Mouse (Mus musculus) erythroblast, embryonic 14.5 days (primary cell): Measurements from ENCODE around the gene Dkk3. TPM values are rescaled to one million over a fixed set of nuclear protein-coding genes. Genes with fewer than 3 reads are reported as not detected.

Experiments
- H3K27me3 ChIP-seq: 2 replicates; pipeline ENCODE4 v1.6.1; 2012; ENCODE audit warnings: inconsistent platforms; ENCODE audit not compliant: control insufficient read depth
- H3K36me3 ChIP-seq: 2 replicates; pipeline ENCODE4 v1.6.1; 2012; ENCODE audit warnings: mild to moderate bottlenecking, inconsistent platforms; ENCODE audit not compliant: control insufficient read depth
- H3K4me1 ChIP-seq: 2 replicates; pipeline ENCODE4 v1.6.1; 2012; ENCODE audit warnings: inconsistent platforms; ENCODE audit not compliant: control insufficient read depth
- H3K4me3 ChIP-seq: replicated peaks from 2 replicates; pipeline ENCODE3; 2012; ENCODE audit warnings: moderate library complexity, mild to moderate bottlenecking, inconsistent platforms
- H3K9me3 ChIP-seq: 2 replicates; pipeline ENCODE4 v1.6.1; 2012; ENCODE audit warnings: low read length, inconsistent platforms, mixed read lengths; ENCODE audit not compliant: control insufficient read depth
- GATA1 ChIP-seq: IDR thresholded peaks from 2 replicates; pipeline ENCODE4 v1.6.1; 2012; ENCODE audit warnings: low read length, inconsistent platforms, mixed read lengths
- TAL1 ChIP-seq: IDR thresholded peaks from 3 replicates; pipeline ENCODE4 v1.6.1; 2012; ENCODE audit warnings: low read length, inconsistent platforms, mixed read lengths
- polyA plus RNA-seq: library from polyadenylated mRNA; stranded (reverse); fragments of >175 nt; gene quantifications from 2 replicates; pipeline ENCODE4 v1.2.3, GENCODE M21; 2012

Gene Dkk3
- polyA plus RNA-seq, 1 experiment, result not detected

DNA sequence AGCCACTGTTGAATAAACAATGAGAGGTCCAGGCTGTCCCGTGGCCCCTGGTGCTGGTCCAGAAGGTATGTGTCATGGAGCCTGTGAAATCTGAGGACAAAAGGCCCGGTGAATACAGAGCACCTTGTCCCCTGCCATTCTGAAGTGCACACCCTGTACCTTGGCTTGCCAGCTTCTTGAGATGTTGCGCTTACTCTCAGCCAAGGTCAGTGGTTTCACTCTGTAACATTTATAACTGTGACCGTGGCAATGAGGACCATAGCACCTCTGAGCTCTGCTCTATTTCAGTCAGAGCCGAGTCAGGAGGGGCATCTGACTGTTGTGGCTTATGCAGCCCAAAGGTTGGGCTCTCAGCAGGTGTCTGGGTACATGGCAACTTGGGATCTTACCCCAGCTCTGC lies 35.4 kb upstream of the Dkk3 start:
- H3K27me3 ChIP-seq, result no peaks in the 10 kb centered on the region
- TF ChIP-seq TAL1 (no peak), GATA1 (no peak)
- H3K36me3 ChIP-seq, result no peaks in the 10 kb centered on the region
- H3K4me3 ChIP-seq, result no peak overlapping the region
- H3K9me3 ChIP-seq, result no peaks in the 10 kb centered on the region
- H3K4me1 ChIP-seq, result no peaks in the 10 kb centered on the region

DNA sequence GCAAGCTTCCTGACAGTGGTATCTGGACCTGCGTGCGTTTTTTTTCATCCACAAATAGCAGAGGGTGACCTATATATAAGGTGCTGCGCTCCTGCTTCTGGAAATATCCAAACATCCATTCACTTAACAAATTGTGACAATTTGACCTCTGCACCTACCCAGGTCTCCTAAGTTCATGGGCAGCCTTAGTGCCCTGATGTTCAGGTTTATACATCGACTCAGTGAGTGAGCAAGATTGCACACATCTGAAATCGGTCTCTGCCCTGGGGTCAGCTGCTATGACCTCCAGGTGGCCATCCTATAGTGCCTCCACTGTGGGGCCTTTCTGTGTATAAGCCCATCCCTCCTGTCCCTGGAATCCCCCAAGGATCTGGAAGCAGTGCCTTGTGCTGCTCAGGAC lies 33.9 kb upstream of the Dkk3 start:
- Histone ChIP-seq H3K4me1 (no peaks in the 10 kb centered on the region), H3K4me3 (no peak overlapping the region), H3K9me3 (no peaks in the 10 kb centered on the region), H3K27me3 (no peaks in the 10 kb centered on the region), H3K36me3 (no peaks in the 10 kb centered on the region)
- no peak for TF ChIP-seq GATA1
- no peak for TF ChIP-seq TAL1

DNA sequence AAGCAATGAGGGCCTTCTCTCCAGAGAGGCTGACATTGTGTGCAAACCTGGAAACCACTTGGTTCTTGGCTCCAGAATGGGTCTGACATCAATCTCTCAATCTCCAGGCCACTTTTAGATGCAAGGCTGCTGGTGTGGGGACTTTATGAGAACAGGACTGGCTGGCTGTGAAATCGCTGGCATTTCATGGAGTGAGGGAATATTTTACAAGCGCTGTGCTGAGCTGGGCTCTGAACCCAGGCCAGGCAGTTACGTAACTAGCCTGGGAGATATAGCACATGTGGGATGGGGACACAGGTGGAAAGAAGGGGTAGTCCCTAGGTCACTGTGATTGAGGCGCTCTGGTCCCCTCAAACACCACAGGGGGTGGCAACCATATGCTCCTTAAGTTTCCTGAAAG lies 33.4 kb upstream of the Dkk3 start:
- Histone ChIP-seq H3K36me3 (no peaks in the 10 kb centered on the region), H3K4me3 (no peak overlapping the region), H3K4me1 (no peaks in the 10 kb centered on the region), H3K27me3 (no peaks in the 10 kb centered on the region), H3K9me3 (no peaks in the 10 kb centered on the region)
- TF ChIP-seq GATA1, result no peak
- no peak for TF ChIP-seq TAL1

DNA sequence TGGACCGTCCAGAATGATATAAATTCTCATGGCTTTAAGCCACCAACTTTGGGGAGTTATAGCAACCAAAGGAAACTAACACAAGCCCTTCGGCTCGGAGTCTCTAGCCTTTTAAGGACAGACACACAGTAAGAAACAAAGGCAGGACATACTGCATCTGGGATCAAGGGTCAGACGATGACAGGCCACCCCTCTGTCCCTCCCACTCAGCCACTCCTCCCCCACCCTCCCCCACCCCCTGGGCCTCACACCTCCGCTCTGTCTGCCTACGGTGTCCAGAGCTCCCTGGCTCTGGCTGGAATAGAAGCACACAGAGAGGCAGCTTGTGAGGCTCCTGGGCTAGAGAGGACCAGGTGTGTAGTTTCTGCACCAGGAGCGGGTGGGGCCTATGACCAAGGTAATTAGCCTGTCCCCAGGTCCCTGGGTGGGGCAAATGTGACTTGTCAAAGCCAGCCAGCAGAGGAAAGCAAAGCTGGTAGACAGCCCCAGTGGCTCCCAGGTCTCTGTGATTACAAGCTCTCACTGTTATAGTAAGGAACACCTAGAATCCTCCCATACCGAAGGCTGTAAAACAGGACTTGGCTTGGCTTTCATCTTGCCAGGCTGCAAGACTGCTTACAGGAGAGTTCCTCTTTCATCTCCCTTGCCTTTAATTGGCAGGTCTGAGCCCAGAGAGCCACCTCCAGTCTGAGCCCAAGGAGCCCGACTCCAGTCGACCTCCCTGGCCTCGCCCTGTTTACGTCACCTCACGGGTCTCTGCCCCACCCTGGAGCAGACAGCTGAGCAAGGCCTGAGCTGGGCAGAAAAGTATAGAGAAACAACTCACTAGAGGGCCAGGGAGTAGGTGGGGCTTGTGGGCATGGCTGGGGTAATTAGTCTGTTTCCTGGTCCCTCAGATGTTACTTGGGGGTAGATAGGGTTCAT lies 28.9 kb upstream of the Dkk3 start:
- H3K27me3 ChIP-seq, result no peaks in the 10 kb centered on the region
- H3K9me3 ChIP-seq, result no peaks in the 10 kb centered on the region
- H3K4me3 ChIP-seq, result no peak overlapping the region
- no peak for TF ChIP-seq GATA1
- TF ChIP-seq TAL1, result no peak
- no peaks in the 10 kb centered on the region for H3K36me3 ChIP-seq
- no peaks in the 10 kb centered on the region for H3K4me1 ChIP-seq

DNA sequence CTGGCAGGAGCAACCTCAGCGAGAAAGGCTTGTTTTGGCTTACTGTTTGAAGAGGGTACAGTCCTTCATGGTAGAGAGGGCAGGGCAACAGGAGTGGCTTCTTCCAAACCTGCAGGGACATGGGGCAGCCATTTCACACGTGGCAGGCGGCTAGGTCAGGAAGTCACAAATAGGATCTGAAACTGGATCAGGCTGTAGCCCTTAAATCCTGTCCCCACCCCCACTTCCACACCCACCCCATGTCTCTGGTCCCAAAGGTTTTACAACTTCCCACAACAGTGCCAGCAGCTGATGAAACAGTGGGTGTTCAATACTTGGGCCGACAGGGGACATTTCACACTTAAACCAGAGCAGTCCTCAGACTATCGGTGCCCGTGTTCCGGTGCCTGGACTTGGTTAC lies 28.0 kb upstream of the Dkk3 start:
- H3K36me3 ChIP-seq, result no peaks in the 10 kb centered on the region
- no peaks in the 10 kb centered on the region for H3K4me1 ChIP-seq

DNA sequence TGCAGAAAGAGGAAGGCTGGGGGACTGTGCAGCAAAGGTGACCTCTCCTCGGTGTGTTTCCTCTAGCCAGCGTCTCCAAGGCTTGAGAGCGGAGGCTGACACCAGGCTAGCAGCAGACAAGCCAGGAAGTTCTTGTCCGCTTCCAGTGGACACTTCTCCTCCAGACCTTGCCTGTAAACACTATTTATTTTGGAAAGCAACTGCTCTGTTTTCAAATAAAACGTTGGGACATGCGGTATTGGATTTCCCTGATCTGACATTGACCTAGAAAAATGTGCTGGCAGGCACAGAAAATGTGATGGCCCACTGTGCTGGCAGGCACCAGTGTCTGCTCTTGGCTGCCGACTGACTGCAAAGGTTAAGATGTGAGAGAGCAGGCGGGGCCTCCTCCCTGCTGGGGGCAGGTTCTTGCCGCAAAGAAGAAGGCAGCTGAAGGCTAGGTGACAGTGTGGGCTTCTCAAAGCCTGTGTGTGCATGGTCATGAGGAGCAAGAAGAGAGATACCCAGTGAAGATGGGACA lies 26.4 kb upstream of the Dkk3 start:
- Histone ChIP-seq H3K4me1 (no peaks in the 10 kb centered on the region), H3K36me3 (no peaks in the 10 kb centered on the region), H3K27me3 (no peaks in the 10 kb centered on the region), H3K9me3 (no peaks in the 10 kb centered on the region), H3K4me3 (no peak overlapping the region)
- TF ChIP-seq TAL1 (no peak), GATA1 (no peak)

More for the DNA sequence above, 28.0 kb upstream of the Dkk3 start:
- Histone ChIP-seq H3K27me3 (no peaks in the 10 kb centered on the region), H3K9me3 (no peaks in the 10 kb centered on the region), H3K4me3 (no peak overlapping the region)
- TF ChIP-seq GATA1 (no peak), TAL1 (no peak)

DNA sequence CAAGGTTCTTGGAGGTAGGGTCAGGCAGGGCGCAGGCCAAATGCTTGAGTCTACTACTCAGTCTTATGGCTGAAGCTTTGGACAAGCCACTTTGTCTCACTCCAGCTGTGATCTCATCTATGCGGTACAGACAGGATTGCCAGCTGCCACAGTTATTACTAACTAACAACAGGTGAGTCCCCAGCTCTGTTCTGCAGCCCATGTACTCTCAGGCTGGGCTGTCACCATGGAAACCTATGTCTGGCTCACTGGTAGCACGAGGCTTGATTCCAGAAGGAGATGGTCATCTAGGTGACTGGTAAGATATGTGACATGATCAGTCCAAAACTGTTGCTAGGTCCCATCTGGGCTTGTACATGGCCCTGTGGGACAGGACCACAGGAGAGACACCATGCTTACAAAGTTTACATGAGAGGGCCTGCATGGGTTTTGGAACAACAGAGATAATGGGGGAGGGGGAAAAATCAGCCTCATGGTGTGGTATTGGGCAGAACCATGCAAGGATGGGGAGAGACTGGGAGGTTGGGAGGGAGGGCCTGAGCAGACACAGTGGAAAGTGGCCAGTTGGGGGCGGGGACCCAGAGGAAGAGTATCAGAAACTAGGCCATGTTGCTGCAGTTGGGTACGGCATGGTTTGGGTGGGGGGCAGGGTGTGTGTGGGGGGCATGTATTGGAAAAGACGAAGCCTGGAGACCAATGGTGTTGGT lies 25.8 kb upstream of the Dkk3 start:
- Histone ChIP-seq H3K4me3 (no peak overlapping the region), H3K27me3 (no peaks in the 10 kb centered on the region), H3K9me3 (no peaks in the 10 kb centered on the region), H3K36me3 (no peaks in the 10 kb centered on the region), H3K4me1 (no peaks in the 10 kb centered on the region)
- TF ChIP-seq TAL1, result no peak
- no peak for TF ChIP-seq GATA1

DNA sequence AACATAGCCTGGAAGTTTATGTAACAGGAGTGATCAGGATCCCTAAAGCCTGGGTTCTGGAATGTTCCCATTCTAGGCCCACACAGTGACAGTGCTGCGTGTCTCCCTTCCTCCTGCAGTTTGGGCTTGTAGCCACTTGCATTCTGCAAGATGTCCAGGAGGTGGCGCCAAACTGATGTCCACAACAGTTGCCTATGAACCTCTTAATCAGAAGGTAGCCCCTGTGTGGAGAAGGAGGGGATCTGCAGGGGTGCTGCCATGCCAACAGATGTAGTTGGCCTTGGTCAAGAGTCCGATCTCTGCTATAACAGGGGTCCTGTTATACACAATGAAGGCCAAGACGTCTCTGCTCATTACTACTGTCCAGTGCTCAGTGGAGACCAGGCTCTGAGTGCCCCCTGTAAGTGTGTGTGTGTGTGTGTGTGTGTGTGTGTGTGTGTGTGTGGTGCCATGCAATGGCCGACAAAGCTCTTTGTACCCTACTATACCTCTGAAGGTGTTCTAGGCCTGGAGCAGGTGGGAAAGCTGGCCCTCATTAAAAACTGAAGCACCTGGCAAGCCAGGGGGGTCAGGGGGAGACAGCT lies 24.5 kb upstream of the Dkk3 start:
- no peak for TF ChIP-seq GATA1
- TF ChIP-seq TAL1, result no peak
- no peaks in the 10 kb centered on the region for H3K4me1 ChIP-seq

DNA sequence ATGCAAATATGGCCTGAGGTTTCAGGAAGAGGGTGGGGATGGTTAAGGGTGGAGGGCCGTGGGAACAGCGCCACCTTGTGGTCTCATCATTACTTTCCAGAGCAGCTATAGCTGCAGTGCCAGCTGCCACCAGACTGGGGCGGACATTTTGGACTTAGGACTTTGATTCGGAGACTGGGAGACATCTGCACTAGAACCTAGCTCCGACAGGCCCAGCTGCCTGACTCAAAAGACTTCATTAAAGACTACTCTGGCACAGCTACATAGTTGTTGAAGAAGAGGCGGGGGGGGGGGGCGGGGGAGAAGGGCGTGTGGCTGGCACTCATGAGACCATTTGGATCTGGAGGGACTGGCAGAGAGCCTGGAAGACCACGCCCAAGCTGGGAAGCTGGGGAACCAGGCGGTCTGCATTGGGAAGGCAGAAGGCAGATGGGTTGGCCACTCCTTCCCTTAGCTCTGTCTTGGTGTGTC lies 21.4 kb upstream of the Dkk3 start:
- H3K4me3 ChIP-seq, result no peak overlapping the region
- H3K27me3 ChIP-seq, result no peaks in the 10 kb centered on the region
- no peaks in the 10 kb centered on the region for H3K4me1 ChIP-seq
- no peaks in the 10 kb centered on the region for H3K36me3 ChIP-seq
- TF ChIP-seq TAL1, result no peak
- H3K9me3 ChIP-seq, result no peaks in the 10 kb centered on the region

More for the DNA sequence above, 24.5 kb upstream of the Dkk3 start:
- Histone ChIP-seq H3K4me3 (no peak overlapping the region), H3K9me3 (no peaks in the 10 kb centered on the region), H3K36me3 (no peaks in the 10 kb centered on the region), H3K27me3 (no peaks in the 10 kb centered on the region)
